Mouse (Mus musculus) neural tube, embryonic 12.5 days (tissue): Measurements from ENCODE around the gene Agrp. TPM values are rescaled to one million over a fixed set of nuclear protein-coding genes. Genes with fewer than 3 reads are reported as not detected.

Source experiments
- ATAC-seq: fragments of 200-750 bp; cut with Nextera tagmentation; 2 replicates; pipeline ENCODE4 v1.8.0; 2017; ENCODE audit warnings: low read depth, mild to moderate bottlenecking, moderate TSS enrichment, moderate library complexity; ENCODE audit not compliant: low FRiP score
- H3K27ac ChIP-seq: fragments of 300-500 bp; sonication (generic); 2 replicates; pipeline ENCODE4 v1.5.1; 2016
- H3K27me3 ChIP-seq: fragments of 300-500 bp; sonication (generic); replicated peaks from 2 replicates; pipeline ENCODE4 v1.6.1; 2016; ENCODE audit warnings: mild to moderate bottlenecking
- H3K36me3 ChIP-seq: fragments of 300-500 bp; sonication (generic); 2 replicates; pipeline ENCODE4 v1.6.1; 2016; ENCODE audit warnings: mild to moderate bottlenecking
- H3K4me1 ChIP-seq: fragments of 300-500 bp; sonication (generic); 2 replicates; pipeline ENCODE4 v1.6.1; 2016
- H3K4me2 ChIP-seq: fragments of 300-500 bp; sonication (generic); replicated peaks from 2 replicates; pipeline ENCODE4 v1.6.1; 2016; ENCODE audit warnings: mild to moderate bottlenecking
- H3K4me3 ChIP-seq: fragments of 300-500 bp; sonication (generic); 2 replicates; pipeline ENCODE4 v1.5.1; 2016
- H3K9ac ChIP-seq: fragments of 300-500 bp; sonication (generic); 2 replicates; pipeline ENCODE4 v1.6.1; 2016; ENCODE audit warnings: mild to moderate bottlenecking
- H3K9me3 ChIP-seq: fragments of 300-500 bp; sonication (generic); 2 replicates; pipeline ENCODE4 v1.6.1; 2016; ENCODE audit warnings: mild to moderate bottlenecking
- WGBS: fragments of 180-500 bp; shearing (Covaris S2); methylation state at CpG from one replicate; pipeline ENCODE4 v1.1.7; 2016; 5-methylcytosine and 5-hydroxymethylcytosine counted together
- polyA plus RNA-seq: library from polyadenylated mRNA; unstranded; fragments of >200 nt; fragmentation: Nextera tagmentation; extraction: Ambion mirVana; gene quantifications from 2 replicates; pipeline ENCODE4 v1.2.1, GENCODE M21; 2016

The Agrp gene
- polyA plus RNA-seq, 1 experiment from 2014 or later: 1.5 TPM

GRCm38 (mm10) chr8:105538940-105539339, 98.3 kb downstream of the Agrp start:
- H3K36me3 ChIP-seq: peaks cover 43% of the 10 kb centered on the region
- no peaks in the 10 kb centered on the region for H3K27me3 ChIP-seq
- 0 out of 2 replicates have a peak, but pooled peaks cover 2% of the 10 kb centered on the region for H3K4me1 ChIP-seq
- H3K9ac ChIP-seq: no peak overlapping the region
- H3K4me3 ChIP-seq: no peak overlapping the region
- no peak for ATAC-seq
- H3K27ac ChIP-seq: no peak overlapping the region
- no peaks in the 10 kb centered on the region for H3K9me3 ChIP-seq
- 77% methylated on average over 4 of the region's 4 CpGs for WGBS
- H3K4me2 ChIP-seq: no peak overlapping the region

DNA sequence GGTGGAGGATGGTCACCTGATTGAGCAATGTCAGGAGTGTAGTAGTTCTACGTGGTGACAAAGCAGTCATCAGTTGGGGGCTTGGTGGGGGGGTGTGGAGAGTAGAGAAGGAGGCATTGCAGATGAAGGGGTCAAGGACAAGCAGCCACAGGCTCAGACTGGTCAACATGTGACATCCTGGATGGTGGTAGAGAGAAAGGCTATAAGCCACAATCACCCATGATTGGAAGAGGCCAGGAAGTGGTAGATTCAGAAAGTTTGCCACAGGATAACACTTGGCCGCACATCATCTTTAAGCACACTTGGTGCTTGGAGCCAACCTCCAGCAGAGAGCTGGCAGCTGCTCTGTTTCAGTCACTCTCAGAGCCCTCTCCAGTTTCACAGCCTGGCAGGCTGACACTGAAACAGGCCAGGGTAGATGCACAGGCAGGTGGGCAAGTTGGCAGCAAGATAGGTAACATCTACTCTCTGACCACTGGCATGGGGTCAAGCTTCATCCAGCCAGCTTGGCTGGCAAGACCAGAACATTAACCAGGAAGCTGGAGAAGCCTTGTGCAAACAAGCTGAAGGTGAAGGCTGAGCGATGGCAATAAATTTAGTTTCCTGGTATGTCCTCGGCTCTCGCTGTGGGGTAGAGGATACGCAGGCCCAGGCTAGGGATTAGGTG, 100.0 kb downstream of the Agrp start:
- 92% methylated on average over 6 of the region's 6 CpGs for WGBS
- H3K27ac ChIP-seq: no peak overlapping the region
- ATAC-seq: no peak
- H3K4me1 ChIP-seq: peaks cover 5% of the 10 kb centered on the region; the same call in 1 of the 2 replicates
- peaks cover 43% of the 10 kb centered on the region for H3K36me3 ChIP-seq
- no peaks in the 10 kb centered on the region for H3K9me3 ChIP-seq
- no peak overlapping the region for H3K4me2 ChIP-seq
- H3K4me3 ChIP-seq: no peak overlapping the region
- H3K27me3 ChIP-seq: no peaks in the 10 kb centered on the region
- no peak overlapping the region for H3K9ac ChIP-seq

GRCm38 (mm10) chr8:105536546-105536945, 100.6 kb downstream of the Agrp start:
- H3K36me3 ChIP-seq: peaks cover 43% of the 10 kb centered on the region
- no peak overlapping the region for H3K27ac ChIP-seq

GRCm38 (mm10) chr8:105533892-105534329, 103.3 kb downstream of the Agrp start:
- H3K27ac ChIP-seq: no peak overlapping the region
- H3K36me3 ChIP-seq: peaks cover 49% of the 10 kb centered on the region
- 0% methylated on average over 1 of the region's 1 CpGs for WGBS
- H3K4me3 ChIP-seq: no peak overlapping the region
- H3K9me3 ChIP-seq: no peaks in the 10 kb centered on the region
- H3K27me3 ChIP-seq: no peaks in the 10 kb centered on the region
- peaks cover 11% of the 10 kb centered on the region; the same call in 1 of the 2 replicates for H3K4me1 ChIP-seq
- no peak overlapping the region for H3K4me2 ChIP-seq
- no peak overlapping the region for H3K9ac ChIP-seq
- peak; percentile 37; the same call in 1 of the 2 replicates for ATAC-seq

More at GRCm38 (mm10) chr8:105536546-105536945, 100.6 kb downstream of the Agrp start:
- Histone ChIP-seq H3K9me3 (no peaks in the 10 kb centered on the region), H3K4me3 (no peak overlapping the region), H3K4me1 (peaks cover 5% of the 10 kb centered on the region; the same call in 1 of the 2 replicates), H3K9ac (no peak overlapping the region), H3K27me3 (no peaks in the 10 kb centered on the region), H3K4me2 (no peak overlapping the region)
- WGBS: 91% methylated on average over 3 of the region's 3 CpGs
- ATAC-seq: no peak

- 33% methylated on average over 2 of the region's 2 CpGs for WGBS
- ATAC-seq: no peak
- H3K36me3 ChIP-seq: peaks cover 49% of the 10 kb centered on the region
Observed at GRCm38 (mm10) chr8:105533439-105533838, 103.8 kb downstream of the Agrp start.

DNA sequence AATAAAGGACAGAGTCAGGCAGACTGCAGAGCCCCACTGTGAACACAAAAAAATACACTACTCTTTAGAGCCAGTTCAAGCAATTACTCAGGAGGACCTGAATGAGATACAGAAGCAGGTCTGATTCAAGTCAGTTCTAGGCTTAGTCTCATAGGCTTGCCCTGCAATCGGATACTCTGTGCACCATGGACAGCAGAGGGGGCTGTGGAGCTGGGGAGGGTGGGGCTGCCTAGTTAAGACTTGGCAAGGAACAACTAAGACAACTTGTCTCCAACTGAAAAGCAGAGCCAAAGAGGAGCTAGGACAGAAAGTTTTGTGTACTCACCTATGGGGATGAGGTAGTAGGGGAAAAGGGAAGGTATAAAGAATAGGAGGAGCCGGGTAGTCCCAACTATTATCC, 105.4 kb downstream of the Agrp start:
- H3K36me3 ChIP-seq: peaks cover 40% of the 10 kb centered on the region
- no peak overlapping the region for H3K4me3 ChIP-seq
- WGBS: 61% methylated on average over 2 of the region's 2 CpGs
- no peak overlapping the region for H3K9ac ChIP-seq
- no peak overlapping the region for H3K27ac ChIP-seq
- H3K27me3 ChIP-seq: no peaks in the 10 kb centered on the region
- no peaks in the 10 kb centered on the region for H3K9me3 ChIP-seq
- no peak for ATAC-seq
- H3K4me1 ChIP-seq: peaks cover 11% of the 10 kb centered on the region; the same call in 1 of the 2 replicates
- H3K4me2 ChIP-seq: no peak overlapping the region

More at GRCm38 (mm10) chr8:105533439-105533838, 103.8 kb downstream of the Agrp start:
- Histone ChIP-seq H3K4me1 (peaks cover 11% of the 10 kb centered on the region; the same call in 1 of the 2 replicates), H3K9ac (no peak overlapping the region), H3K9me3 (no peaks in the 10 kb centered on the region), H3K27me3 (no peaks in the 10 kb centered on the region), H3K4me2 (no peak overlapping the region), H3K4me3 (no peak overlapping the region), H3K27ac (no peak overlapping the region)

GRCm38 (mm10) chr8:105529271-105529670, 107.9 kb downstream of the Agrp start:
- WGBS: 91% methylated on average over 3 of the region's 3 CpGs

DNA sequence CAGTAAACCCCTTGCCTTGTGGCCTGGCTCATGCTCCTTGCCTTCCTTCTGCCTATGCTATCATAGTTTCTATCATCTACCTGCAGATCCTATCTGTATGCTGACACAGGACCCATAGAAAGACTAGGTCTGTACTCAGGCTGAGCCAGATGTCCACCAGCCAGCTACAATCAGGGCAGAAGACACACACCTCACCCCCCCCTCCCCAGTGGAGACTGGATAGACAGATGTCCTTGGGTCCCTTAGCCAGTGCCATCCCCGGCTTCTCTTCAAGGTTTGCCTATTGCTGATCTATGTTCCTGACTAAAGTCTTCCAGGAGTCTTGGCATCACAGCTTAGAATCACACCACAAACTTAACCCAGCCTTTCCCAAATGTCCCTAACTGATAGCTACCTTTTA, 109.0 kb downstream of the Agrp start:
- Histone ChIP-seq H3K9ac (no peak overlapping the region), H3K4me1 (peaks cover 6% of the 10 kb centered on the region; the same call in 1 of the 2 replicates), H3K4me3 (no peak overlapping the region), H3K9me3 (no peaks in the 10 kb centered on the region), H3K27ac (no peak overlapping the region), H3K4me2 (no peak overlapping the region), H3K36me3 (peaks cover 50% of the 10 kb centered on the region), H3K27me3 (no peaks in the 10 kb centered on the region)
- no peak for ATAC-seq
- WGBS: 92% methylated on average over 1 of the region's 1 CpGs

More at GRCm38 (mm10) chr8:105529271-105529670, 107.9 kb downstream of the Agrp start:
- Histone ChIP-seq H3K36me3 (peaks cover 40% of the 10 kb centered on the region), H3K27ac (no peak overlapping the region), H3K4me2 (no peak overlapping the region), H3K27me3 (no peaks in the 10 kb centered on the region), H3K4me3 (no peak overlapping the region), H3K9ac (no peak overlapping the region), H3K4me1 (peaks cover 11% of the 10 kb centered on the region; the same call in 1 of the 2 replicates), H3K9me3 (no peaks in the 10 kb centered on the region)
- ATAC-seq: no peak

DNA sequence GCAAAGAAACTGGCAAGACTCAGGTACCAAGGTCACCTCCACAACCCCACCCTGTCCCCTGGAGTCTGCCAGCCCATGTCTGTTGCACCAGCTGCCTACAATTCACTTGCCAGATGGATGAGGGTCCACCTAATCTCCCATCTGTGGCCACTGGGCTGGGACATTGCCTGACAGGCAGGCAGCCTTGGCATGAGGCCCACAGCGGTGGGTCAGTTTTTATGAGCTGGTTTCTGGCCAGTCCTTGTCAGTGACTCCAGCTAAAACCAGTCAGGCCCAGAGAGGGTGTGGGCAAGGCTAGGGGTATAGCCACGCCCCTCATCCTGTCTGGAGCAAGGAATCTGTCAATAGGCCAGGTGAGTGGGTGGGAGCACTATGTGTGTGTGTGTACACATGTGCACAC, 110.1 kb downstream of the Agrp start:
- Histone ChIP-seq H3K4me2 (no peak overlapping the region), H3K9me3 (no peaks in the 10 kb centered on the region), H3K9ac (no peak overlapping the region), H3K36me3 (peaks cover 60% of the 10 kb centered on the region), H3K4me3 (no peak overlapping the region), H3K27ac (no peak overlapping the region), H3K4me1 (peaks cover 6% of the 10 kb centered on the region; the same call in 1 of the 2 replicates), H3K27me3 (no peaks in the 10 kb centered on the region)
- ATAC-seq: no peak
- 76% methylated on average over 2 of the region's 2 CpGs for WGBS

DNA sequence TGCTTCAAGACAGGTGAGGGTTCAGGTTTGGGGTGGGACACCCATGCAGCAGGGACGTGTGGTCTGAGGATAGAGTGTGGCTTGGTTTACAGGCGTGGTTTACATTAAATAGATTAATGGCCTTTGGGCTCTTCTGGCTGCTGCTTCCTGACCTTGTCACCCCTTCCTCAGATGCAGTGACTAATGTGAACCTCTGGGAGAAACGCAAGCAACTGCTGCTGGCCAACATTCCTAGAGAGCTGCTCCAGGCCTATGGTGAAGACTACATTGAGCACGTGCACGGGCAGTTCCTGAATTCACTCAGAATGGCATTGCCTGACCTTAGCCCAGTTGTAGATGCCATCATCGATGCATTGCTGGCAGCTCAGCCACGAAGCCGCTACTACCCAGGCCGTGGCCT, 114.3 kb downstream of the Agrp start:
- H3K27ac ChIP-seq: no peak overlapping the region
- H3K4me1 ChIP-seq: peaks cover 36% of the 10 kb centered on the region

GRCm38 (mm10) chr8:105521995-105522769, 115.0 kb downstream of the Agrp start:
- H3K4me1 ChIP-seq: peaks cover 41% of the 10 kb centered on the region
- WGBS: 88% methylated on average over 21 of the region's 21 CpGs
- H3K36me3 ChIP-seq: peaks cover 40% of the 10 kb centered on the region
- H3K9ac ChIP-seq: no peak overlapping the region
- H3K4me2 ChIP-seq: no peak overlapping the region
- H3K27me3 ChIP-seq: 0 out of 2 replicates have a peak, but pooled peaks cover 3% of the 10 kb centered on the region
- no peak for ATAC-seq
- H3K27ac ChIP-seq: no peak overlapping the region
- no peaks in the 10 kb centered on the region for H3K9me3 ChIP-seq
- no peak overlapping the region for H3K4me3 ChIP-seq

More for the DNA sequence above, 114.3 kb downstream of the Agrp start:
- H3K4me3 ChIP-seq: no peak overlapping the region
- H3K9ac ChIP-seq: no peak overlapping the region
- no peak overlapping the region for H3K4me2 ChIP-seq
- WGBS: 72% methylated on average over 9 of the region's 9 CpGs
- no peaks in the 10 kb centered on the region for H3K9me3 ChIP-seq
- 0 out of 2 replicates have a peak, but pooled peaks cover 3% of the 10 kb centered on the region for H3K27me3 ChIP-seq
- ATAC-seq: no peak
- H3K36me3 ChIP-seq: peaks cover 40% of the 10 kb centered on the region

- ATAC-seq: 0 out of 2 replicates have a peak, but pooled peaks have one; percentile 14
- 0 out of 2 replicates have a peak overlapping the region, but pooled peaks have one; percentile 63 for H3K4me3 ChIP-seq
- 0 out of 2 replicates have a peak overlapping the region, but pooled peaks have one; percentile 38 for H3K27ac ChIP-seq
- WGBS: 0% methylated on average over 3 of the region's 3 CpGs
- no peaks in the 10 kb centered on the region for H3K9me3 ChIP-seq
- no peak overlapping the region for H3K9ac ChIP-seq
- peaks cover 10% of the 10 kb centered on the region; the same call in 1 of the 2 replicates for H3K27me3 ChIP-seq
- H3K4me2 ChIP-seq: peak overlapping the region; percentile 96
- H3K36me3 ChIP-seq: peaks cover 34% of the 10 kb centered on the region
- peaks cover 49% of the 10 kb centered on the region for H3K4me1 ChIP-seq
Observed at GRCm38 (mm10) chr8:105521061-105521460, 116.1 kb downstream of the Agrp start.
